Mouse (Mus musculus) lung, postnatal 0 days (tissue): ENCODE results near the gene Ppp1r9b.

ENCODE experiments used
- CTCF ChIP-seq: IDR thresholded peaks from 2 replicates; pipeline ENCODE4 v1.5.1; 2016; ENCODE audit warnings: antibody characterized with exemption, mild to moderate bottlenecking
- EP300 ChIP-seq: IDR thresholded peaks from 2 replicates; pipeline ENCODE4 v1.6.1; 2016; ENCODE audit warnings: antibody characterized with exemption, mild to moderate bottlenecking, control low read depth

- TF ChIP-seq CTCF (no peak), EP300 (no peak)
These were observed 3.5 kb downstream of the Ppp1r9b start for GRCm38 (mm10) chr11:94994208-94994814.
